Mouse (Mus musculus) forebrain, embryonic 14.5 days (tissue): ENCODE data around the gene Mid1. TPM values are rescaled to one million over a fixed set of nuclear protein-coding genes. Genes with fewer than 3 reads are reported as not detected.
"Not testable (repeated sequence)": the region's sequence is repeated elsewhere in the genome, so short reads cannot be mapped to it uniquely, and the experiment has no call there.

Source experiments
- ATAC-seq: fragments of 200-750 bp; cut with Nextera tagmentation; 2 replicates; pipeline ENCODE4 v1.8.0; 2017; ENCODE audit warnings: mild to moderate bottlenecking, moderate library complexity
- DNase-seq: peaks from one replicate; pipeline ENCODE4 v3.0.0-alpha.2; 2015; ENCODE audit warnings: low spot score
- H3K27ac ChIP-seq: fragments of 300-500 bp; sonication (generic); 2 replicates; pipeline ENCODE4 v1.5.1; 2014; ENCODE audit warnings: low read depth, mild to moderate bottlenecking, control low read depth, low read length, moderate library complexity
- H3K27me3 ChIP-seq: fragments of 300-500 bp; sonication (generic); replicated peaks from 2 replicates; pipeline ENCODE4 v1.6.1; 2014; ENCODE audit warnings: low read length, control low read depth, mixed read lengths; ENCODE audit not compliant: control insufficient read depth, insufficient read depth
- H3K36me3 ChIP-seq: fragments of 300-500 bp; sonication (generic); 2 replicates; pipeline ENCODE4 v1.6.1; 2014; ENCODE audit warnings: low read length, control low read depth; ENCODE audit not compliant: control insufficient read depth, insufficient read depth
- H3K4me1 ChIP-seq: fragments of 300-500 bp; sonication (generic); 2 replicates; pipeline ENCODE4 v1.6.1; 2014; ENCODE audit warnings: antibody characterized with exemption, low read length, control low read depth; ENCODE audit not compliant: control insufficient read depth, insufficient read depth
- H3K4me2 ChIP-seq: fragments of 300-500 bp; sonication (generic); 2 replicates; pipeline ENCODE4 v1.6.1; 2014; ENCODE audit warnings: mild to moderate bottlenecking, control low read depth, low read length
- H3K4me3 ChIP-seq: fragments of 300-500 bp; sonication (generic); 2 replicates; pipeline ENCODE4 v1.5.1; 2014; ENCODE audit warnings: low read depth, low read length, control low read depth
- H3K9ac ChIP-seq: fragments of 300-500 bp; sonication (generic); 2 replicates; pipeline ENCODE4 v1.6.1; 2014; ENCODE audit warnings: mild to moderate bottlenecking, low read length, control low read depth, moderate library complexity
- H3K9me3 ChIP-seq: fragments of 300-500 bp; sonication (generic); replicated peaks from 2 replicates; pipeline ENCODE4 v1.6.1; 2016; ENCODE audit warnings: low read length, control low read depth, mixed read lengths; ENCODE audit not compliant: control insufficient read depth
- WGBS: fragments of 180-500 bp; shearing (Covaris S2); extraction: QIAGEN DNeasy Blood & Tissue Kit; methylation state at CpG from one replicate; pipeline ENCODE4 v1.1.7; 2014; 5-methylcytosine and 5-hydroxymethylcytosine counted together
- polyA plus RNA-seq: library from polyadenylated mRNA; unstranded; fragments of >200 nt; fragmentation: Nextera tagmentation; extraction: Ambion mirVana; gene quantifications from 2 replicates; pipeline ENCODE4 v1.2.1, GENCODE M21; 2014

Mid1 gene
- polyA plus RNA-seq, 1 experiment from 2014 or later = 8.6 TPM

- H3K27me3 ChIP-seq = no peaks in the 10 kb centered on the region
- DNase-seq (no peak), ATAC-seq (no peak)
- H3K9me3 ChIP-seq = no peaks in the 10 kb centered on the region
- no peaks in the 10 kb centered on the region for H3K36me3 ChIP-seq
- WGBS = 55% methylated on average over 1 of the region's 1 CpGs
- no peak overlapping the region for H3K4me2 ChIP-seq
- H3K4me1 ChIP-seq = peaks cover 5% of the 10 kb centered on the region; the same call in 1 of the 2 replicates
- no peak overlapping the region for H3K27ac ChIP-seq
- no peak overlapping the region for H3K4me3 ChIP-seq
- no peak overlapping the region for H3K9ac ChIP-seq
Measured at GRCm38 (mm10) chrX:169950596-169950995, 265.6 kb downstream of the Mid1 start.

DNA sequence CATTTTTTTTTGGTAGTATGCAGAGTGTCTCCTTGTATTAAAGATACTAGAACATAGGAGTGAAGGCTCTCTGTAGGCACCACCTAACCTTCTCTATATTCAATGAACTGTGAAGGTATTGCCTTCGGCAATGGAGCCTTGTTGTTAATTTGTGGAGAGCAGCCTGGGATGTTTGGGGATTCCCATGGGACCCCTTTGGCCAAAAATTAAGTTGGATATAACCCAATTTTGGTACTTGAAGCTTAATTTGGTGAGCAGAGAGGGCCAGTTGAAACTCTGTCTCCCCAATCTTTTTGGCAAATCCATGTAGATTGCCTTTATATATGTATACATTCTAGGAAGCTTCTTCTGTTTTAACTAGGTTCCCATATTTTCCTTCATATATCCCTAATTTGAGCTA, 284.3 kb downstream of the Mid1 start:
- Histone ChIP-seq H3K4me2 (no peak overlapping the region), H3K9me3 (no peaks in the 10 kb centered on the region), H3K27me3 (no peaks in the 10 kb centered on the region), H3K4me3 (no peak overlapping the region), H3K9ac (no peak overlapping the region), H3K36me3 (0 out of 2 replicates have a peak, but pooled peaks cover 4% of the 10 kb centered on the region), H3K27ac (no peak overlapping the region), H3K4me1 (no peaks in the 10 kb centered on the region)
- 97% methylated on average over 1 of the region's 1 CpGs for WGBS
- ATAC-seq = no peak
- DNase-seq = no peak

- not testable (repeated sequence) for H3K36me3 ChIP-seq, H3K4me3 ChIP-seq, H3K9ac ChIP-seq, H3K9me3 ChIP-seq, H3K27ac ChIP-seq, H3K4me2 ChIP-seq, H3K27me3 ChIP-seq, ATAC-seq, DNase-seq, H3K4me1 ChIP-seq
- 84% methylated on average over 3 of the region's 3 CpGs for WGBS
Measured at GRCm38 (mm10) chrX:169969765-169970164, 284.8 kb downstream of the Mid1 start.

DNA sequence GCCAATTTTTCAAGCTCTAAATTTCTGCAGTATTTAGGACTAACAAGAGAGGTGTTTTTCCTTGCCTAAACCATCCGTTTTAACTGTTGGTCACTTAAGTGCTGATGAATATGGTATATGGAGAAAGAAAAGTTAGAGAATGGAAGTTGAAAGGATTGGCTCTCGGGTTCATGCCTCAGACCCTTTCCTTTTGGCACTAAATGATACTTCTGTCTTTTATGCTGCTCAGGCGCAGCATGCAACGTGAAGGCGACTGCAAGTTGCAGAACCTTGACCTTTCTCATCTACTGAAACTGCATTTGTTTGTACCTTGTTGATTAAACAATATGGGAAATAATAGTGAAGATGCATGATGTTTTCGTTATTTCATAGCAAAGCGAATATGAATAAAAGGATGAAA, 285.5 kb downstream of the Mid1 start:
- not testable (repeated sequence) for H3K4me3 ChIP-seq, H3K27me3 ChIP-seq, H3K4me2 ChIP-seq, DNase-seq, H3K27ac ChIP-seq, H3K4me1 ChIP-seq, H3K9ac ChIP-seq, H3K9me3 ChIP-seq, ATAC-seq, H3K36me3 ChIP-seq
- 87% methylated on average over 7 of the region's 7 CpGs for WGBS

GRCm38 (mm10) chrX:169971562-169971961, 286.6 kb downstream of the Mid1 start:
- not testable (repeated sequence) for H3K9me3 ChIP-seq, H3K9ac ChIP-seq, H3K27me3 ChIP-seq, H3K4me2 ChIP-seq, H3K4me1 ChIP-seq, ATAC-seq, DNase-seq, H3K4me3 ChIP-seq, H3K27ac ChIP-seq
- H3K36me3 ChIP-seq = peaks cover 13% of the 10 kb centered on the region
- 88% methylated on average over 6 of the region's 6 CpGs for WGBS

- not testable (repeated sequence) for H3K27ac ChIP-seq, H3K4me2 ChIP-seq, H3K9me3 ChIP-seq, H3K9ac ChIP-seq, H3K27me3 ChIP-seq, H3K4me1 ChIP-seq, H3K4me3 ChIP-seq, DNase-seq
- peak; percentile 19; the same call in 1 of the 2 replicates for ATAC-seq
- H3K36me3 ChIP-seq = peaks cover 15% of the 10 kb centered on the region
- whole genome bisulfite sequencing = 73% methylated on average over 2 of the region's 2 CpGs
Measured at GRCm38 (mm10) chrX:169972131-169972530, 287.1 kb downstream of the Mid1 start.

GRCm38 (mm10) chrX:169972791-169973494, 287.9 kb downstream of the Mid1 start:
- H3K4me2 ChIP-seq, H3K9ac ChIP-seq, H3K4me3 ChIP-seq, ATAC-seq, H3K27ac ChIP-seq, H3K9me3 ChIP-seq, H3K27me3 ChIP-seq, H3K4me1 ChIP-seq: not testable (repeated sequence)
- DNase-seq = peak; percentile 4
- WGBS = 73% methylated on average over 6 of the region's 6 CpGs
- peaks cover 19% of the 10 kb centered on the region for H3K36me3 ChIP-seq

- not testable (repeated sequence) for H3K4me2 ChIP-seq, H3K4me1 ChIP-seq, H3K9me3 ChIP-seq, ATAC-seq, H3K4me3 ChIP-seq, H3K9ac ChIP-seq, H3K27me3 ChIP-seq, H3K27ac ChIP-seq
- H3K36me3 ChIP-seq = peaks cover 26% of the 10 kb centered on the region
- peak; percentile 7 for DNase-seq
- WGBS = 69% methylated on average over 3 of the region's 3 CpGs
Measured at GRCm38 (mm10) chrX:169973806-169974205, 288.8 kb downstream of the Mid1 start.

- 76% methylated on average over 4 of the region's 4 CpGs for WGBS
- H3K36me3 ChIP-seq = peaks cover 26% of the 10 kb centered on the region
- DNase-seq = peak; percentile 11
Measured at GRCm38 (mm10) chrX:169974456-169974855, 289.5 kb downstream of the Mid1 start.

More at GRCm38 (mm10) chrX:169974456-169974855, 289.5 kb downstream of the Mid1 start:
- H3K4me2 ChIP-seq, H3K9ac ChIP-seq, ATAC-seq, H3K4me3 ChIP-seq, H3K27ac ChIP-seq, H3K9me3 ChIP-seq, H3K27me3 ChIP-seq, H3K4me1 ChIP-seq: not testable (repeated sequence)
